Mouse (Mus musculus): ENCODE results near the gene Wrap53. TPM values are rescaled to one million over a fixed set of nuclear protein-coding genes. Genes with fewer than 3 reads are reported as not detected.
"Not testable (repeated sequence)": the region's sequence is repeated elsewhere in the genome, so short reads cannot be mapped to it uniquely, and the experiment has no call there.

Gene Wrap53
- total RNA-seq, 4 experiments from 2014 or later: 9.1 to 11.9 (median 11.0) TPM

DNA sequence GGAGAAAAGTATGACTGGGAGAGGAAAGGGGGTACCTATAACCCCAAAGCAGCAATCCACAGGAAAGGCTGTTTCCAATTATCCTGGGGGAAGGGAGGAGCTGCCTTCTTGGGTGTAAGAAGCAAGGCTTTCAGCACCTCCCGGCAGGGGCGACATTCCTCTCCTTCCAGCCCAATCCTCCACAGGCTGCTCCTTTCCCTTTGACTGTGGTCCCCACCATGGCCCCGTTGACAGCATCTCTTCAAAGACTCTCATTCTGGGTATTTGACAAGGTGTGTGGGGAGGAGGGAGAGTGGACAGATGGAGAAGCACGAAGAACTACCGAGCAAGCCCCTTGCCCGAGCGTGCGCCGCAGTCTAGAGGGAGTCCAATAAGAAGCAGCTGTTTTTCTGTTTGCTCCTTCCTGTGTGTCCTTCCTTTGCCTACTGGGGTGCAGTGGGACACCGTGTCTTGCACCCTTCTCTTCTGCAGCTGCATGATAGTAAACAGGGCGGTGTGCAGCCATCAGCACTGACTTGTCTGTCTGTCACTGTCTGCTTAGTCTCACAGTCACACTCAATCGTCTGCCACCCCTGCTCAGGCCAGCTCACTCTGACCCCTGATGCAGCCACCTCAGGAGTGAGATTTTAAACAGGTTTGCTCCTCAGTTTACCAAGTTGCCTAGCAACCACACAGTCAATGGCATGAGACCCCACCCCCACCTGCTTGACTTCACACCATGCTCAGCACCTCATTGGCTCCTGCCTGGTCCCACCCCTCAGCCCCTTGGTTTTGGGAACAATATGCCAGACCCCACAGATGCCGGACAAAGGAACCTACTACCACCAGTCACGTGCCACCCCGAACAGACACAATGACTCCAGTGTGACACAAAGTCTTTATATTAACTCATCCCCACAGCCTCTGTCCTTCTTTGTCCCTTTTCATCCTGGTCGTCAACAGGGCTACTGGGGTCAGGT lies 18.9 kb downstream of the Wrap53 start:
- DNase-seq: no peak

DNA sequence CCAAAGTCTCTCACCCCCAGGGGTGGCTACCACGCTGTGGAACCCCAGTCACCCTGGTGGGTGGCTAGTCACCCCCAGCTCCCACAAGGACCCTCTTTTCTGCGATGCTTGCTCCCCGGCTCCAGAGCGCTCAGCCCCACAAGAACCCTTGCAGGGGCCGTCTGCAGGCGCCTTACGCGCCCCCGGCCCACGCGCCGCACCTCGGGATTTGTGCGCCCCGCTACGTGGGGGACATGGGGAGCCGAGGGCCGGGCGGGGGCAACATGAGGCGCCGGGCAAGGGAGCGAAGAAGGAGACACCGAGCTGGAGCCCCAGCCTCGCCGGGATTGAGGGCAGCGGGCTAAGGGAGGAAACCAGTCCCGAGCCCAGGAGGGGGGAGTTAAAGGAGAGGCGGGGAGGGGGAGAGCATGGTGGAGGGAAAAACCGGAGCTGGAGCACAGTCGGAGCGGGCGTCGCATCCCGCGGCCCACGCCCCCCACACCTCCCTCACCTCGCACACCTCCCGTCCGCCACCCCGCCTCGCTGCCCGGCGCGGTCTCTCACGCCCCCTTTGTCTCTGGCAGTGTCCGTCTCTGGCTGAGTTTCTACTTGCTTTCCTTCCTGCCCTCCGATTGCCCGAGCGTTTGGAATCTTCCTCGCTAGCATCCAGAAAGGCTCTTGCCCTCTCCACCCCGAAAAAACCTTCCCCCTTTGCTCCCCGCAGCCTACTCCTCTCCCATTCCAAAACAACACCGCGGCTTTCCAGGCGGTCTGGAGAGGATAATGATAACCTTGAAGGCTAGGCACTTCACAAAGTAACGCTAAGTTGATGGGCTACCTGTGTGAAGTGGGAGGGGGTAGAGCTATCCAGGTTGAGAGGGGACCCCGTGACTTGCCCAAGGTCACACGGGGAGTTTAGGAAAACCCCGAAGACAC lies 19.9 kb downstream of the Wrap53 start, which contains the start of gene Efnb3:
TSS of gene Efnb3 (minus strand) at position 355 of the 915 bp plus-strand sequence.
- no peak for DNase-seq

DNA sequence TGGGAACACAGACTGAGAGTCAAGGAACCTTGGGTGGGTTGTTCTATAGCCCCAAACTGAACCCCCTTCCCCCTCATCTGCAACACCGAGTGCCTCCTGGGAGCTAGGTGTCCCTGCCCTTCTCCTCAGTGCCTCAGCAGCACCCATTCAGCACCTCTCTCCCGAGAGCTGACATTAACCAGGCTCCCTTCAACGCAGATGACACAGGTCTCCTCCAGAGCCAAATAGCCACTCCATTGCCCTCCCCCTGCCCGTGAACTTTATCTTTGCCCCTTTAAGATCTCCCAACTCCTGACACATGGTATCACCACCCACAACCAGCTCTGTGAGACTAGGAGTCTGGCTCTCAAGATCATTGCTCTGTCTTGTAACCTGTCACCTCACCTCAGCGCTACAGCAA lies 20.9 kb downstream of the Wrap53 start:
- DNase-seq: no peak

DNA sequence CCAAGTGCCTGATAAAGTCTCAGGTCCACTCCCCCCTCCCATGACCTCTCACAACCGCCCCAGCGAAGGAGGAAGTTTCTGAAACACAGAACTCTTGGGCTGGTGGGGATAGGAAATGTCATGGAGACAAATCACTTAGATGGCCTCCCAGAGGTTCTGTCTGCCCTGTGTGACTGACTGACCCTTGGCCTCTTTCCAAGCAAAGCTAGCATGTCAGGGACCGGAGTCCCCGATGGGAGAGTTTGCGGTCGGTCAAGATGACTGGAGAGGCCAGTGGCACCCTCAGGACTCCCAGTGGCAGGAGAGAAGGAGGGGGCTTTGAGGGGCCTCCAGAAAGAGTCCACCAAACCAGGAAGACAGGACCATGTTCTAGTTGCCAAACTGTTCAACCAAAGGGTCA lies 21.3 kb downstream of the Wrap53 start:
- DNase-seq: no peak

DNA sequence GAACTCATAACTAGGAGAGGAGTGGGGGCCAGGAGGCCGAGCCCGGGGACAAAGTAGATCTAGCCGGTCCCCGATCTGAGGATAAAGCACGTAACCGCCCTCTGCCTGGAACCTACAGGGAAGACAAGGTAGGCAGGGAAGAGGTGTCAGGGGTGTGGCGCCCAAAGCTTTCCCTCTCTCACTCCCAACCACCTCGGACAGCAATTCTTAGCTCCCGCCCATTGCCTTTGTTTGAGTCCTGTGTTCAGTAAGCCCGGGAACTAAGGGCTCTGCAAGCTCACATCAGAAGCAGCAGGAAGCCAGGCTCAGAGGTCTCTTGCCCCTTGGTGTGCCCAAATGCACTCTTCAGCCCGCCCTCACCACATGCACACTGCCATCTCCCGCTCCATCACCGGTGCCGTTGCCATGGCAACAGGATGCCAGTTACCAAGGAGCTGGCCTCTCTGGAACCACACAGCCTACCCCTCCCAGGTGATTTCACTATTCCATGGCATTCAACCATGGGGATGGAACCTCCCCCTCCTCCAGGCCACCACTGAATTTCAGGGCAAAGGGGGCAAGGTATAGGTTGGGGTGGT lies 22.6 kb downstream of the Wrap53 start:
- DNase-seq: no peak

DNA sequence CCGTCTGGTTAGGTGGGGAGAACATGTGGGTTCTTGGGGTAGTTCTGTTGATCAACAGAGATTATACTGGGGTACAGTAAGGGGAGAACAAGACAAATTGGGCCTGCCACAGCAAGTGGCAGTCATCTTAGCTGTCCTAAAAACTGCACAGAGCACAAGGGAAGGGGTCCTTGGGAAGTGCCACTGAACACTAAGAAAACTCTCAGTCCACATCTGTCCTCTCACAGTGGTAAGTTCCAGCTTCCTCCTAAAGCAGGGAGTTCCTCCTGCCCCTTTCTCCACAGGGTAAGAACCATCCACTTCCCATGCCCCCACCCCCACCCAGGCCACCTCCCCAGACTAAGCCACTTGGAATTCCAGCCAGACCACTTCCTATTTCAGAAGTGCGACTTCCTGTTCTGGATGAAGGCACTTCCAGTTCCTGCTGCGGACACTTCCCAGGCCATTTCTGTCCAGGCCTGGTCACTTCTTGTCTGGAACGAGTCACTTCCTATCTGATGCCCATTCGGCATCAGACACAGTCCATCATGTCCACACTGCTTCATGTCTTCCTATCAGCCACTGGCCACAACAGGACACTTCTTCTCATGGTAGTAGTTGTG lies 25.4 kb downstream of the Wrap53 start:
- no peak for DNase-seq

DNA sequence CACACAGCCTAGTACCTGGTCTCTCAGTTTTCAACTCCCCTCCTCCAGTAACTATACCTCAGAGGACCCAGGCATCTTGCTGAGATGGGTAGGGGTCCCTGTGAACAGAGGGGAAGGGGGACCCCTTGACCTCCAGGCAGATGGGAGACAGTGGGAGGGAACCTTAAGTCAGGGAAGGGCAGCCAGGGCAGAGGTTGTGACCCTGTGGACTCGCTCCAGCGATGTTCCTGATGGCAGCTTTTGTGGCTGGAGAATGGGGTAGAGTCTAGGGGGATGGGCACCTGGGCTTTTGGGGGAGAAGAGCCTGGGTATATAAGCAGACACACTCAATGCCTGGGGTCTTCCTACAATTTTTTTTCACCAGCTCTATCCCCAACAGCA lies 26.7 kb downstream of the Wrap53 start:
- DNase-seq: no peak

DNA sequence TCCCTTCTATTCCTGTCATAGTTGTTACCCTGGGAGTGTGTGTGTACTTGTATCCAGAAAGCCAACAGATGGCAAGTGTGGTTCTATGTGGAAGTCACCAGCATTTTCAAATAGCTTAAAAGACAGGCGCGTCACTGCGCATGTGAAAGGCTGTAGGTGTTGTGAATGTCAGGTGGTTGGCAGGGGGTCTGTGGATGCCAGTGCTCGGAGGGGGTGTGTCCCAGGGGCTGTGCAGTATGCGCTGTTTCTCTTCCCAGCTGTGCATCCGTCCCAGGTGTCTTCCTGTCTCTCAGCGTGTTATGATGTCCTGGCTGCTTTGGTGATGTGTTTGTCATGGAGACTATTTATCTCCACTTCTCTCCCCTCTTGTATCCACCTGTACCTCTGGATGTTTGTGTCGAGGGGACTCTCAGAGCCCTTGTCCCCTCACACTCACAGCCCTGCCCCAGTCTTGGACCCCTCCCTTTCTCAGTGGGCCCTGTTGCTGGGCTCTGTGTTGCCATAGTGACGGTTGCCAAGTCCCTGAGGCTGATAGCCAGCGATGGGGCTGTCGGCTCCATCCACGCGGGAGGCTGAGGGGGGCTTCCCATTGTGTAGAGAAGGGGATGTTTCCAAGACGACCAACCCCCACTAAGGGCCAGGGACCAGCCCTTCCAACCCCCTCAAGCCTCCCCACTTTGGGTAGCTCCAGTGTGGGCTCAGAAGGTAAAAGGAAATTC lies 27.3 kb downstream of the Wrap53 start:
- no peak for DNase-seq

DNA sequence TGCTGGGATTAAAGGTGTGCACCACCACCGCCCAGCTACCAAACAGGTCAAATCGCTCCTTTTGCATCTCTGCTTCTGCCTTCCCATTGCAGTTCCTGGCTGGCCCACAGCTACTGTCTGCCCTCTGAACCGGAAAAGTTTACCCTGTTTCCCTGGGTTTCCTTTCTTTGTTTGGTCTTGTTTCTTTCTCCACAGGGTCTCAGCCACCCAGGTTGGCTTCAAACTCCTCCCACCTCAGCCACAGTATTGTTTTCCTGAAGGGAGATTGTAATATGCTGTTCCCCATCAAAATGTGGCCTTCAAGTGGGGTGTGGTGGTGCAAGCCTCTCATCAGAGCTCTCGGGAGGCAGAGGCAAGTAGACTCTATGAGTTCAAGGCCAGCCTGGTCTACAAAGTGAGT lies 28.7 kb downstream of the Wrap53 start:
- DNase-seq: no peak

DNA sequence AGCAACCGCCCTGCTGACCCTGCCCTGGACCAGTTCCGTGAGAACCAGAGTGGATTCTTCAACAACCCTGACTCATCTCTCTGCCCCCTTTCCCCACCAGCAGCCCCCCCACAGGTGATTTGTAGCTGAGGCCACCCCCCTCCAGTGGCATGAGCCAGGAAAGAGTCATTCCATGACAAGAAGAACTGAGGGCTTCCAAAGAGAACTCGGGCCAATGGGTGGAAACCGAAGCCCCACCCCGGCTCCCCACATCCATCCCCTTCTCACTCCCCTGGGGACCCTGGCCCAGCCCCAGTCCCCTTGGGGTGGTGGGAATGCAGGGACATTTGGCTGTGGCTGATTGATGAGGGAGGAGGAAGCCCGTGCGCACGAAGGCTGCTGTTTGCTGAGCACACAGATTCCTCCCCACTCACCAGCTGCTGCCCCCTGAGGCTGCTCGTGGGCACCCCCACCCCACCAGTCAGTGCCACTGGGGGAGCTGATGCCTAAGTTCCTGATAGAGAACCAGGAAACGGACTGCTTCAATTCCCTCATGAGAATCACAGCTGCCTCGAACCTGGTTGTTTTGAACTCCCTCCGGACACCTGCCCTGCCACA lies 30.9 kb downstream of the Wrap53 start, which contains the start of gene Dnah2:
TSS of gene Dnah2 (minus strand) at position 51 of the 597 bp plus-strand sequence.
- no peak for DNase-seq

DNA sequence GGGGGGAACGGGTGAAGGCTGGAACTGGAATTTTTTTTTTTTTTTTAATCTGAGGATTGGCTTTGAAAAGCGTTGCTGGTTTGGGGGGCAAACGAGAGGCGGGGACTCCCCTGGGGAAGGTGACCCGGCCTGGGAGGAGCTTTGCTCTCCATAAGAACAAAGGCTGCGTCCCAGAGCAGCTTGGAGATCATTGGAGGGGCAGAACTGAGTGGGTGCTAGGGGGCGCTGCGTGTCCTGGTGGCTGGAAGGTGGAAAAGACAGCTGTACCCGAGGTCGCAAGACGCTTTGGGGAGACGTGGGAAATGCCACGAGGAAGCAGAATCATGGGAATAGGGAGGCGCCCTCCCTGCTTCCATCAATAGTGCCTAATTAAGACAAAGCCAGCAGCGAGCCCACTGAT lies 33.0 kb downstream of the Wrap53 start:
- DNase-seq: no peak

DNA sequence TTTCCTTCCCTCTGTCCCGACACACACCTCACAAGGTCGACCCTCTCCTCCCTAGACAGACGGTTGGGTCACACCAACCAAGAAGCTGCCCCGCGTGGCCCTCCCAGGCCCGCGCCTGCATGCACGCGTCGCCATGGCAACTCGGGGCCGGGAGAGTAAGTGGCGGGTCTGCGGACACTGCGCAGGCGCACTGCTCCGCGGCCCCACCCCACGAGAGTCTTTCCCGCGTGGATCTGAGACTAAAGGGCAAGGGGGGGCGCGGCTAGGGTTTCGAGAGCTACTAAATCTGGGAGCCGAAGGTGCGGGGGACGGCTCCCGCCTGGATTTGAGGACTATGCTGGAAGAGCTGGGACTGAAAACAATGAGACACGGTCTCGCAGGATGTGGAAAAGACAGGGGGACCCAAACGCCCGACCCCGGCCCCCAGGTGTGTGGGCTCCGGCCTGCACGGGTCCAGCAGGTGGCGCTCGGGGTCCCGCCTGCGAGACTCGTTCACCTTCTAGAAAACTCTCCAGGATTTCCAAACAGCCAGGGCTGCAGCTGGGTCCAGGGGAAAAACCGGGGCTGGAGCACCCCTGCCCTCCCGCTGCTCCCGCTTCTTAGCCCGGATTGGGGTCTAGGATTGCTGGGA lies 33.5 kb downstream of the Wrap53 start:
- DNase-seq: peak; percentile 53

DNA sequence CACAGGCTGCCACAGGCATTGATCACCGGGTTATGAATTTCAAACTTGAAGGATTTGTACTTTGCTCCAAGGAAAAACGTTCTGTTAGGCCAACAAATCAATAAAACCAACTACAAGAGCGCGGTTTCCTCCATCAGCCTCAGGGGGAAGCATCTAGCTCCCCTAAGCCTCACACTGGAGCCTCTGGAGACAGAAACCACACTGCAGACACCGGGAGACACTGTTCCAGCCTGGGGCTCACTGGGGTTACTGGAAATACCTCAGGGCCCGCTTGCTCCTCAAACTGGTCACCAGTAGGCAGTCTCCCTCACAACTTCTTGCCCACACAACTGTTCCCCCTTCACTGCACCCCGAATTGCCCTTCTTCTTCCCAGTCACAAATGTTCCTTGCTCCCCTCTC lies 34.1 kb downstream of the Wrap53 start:
- no peak for DNase-seq

DNA sequence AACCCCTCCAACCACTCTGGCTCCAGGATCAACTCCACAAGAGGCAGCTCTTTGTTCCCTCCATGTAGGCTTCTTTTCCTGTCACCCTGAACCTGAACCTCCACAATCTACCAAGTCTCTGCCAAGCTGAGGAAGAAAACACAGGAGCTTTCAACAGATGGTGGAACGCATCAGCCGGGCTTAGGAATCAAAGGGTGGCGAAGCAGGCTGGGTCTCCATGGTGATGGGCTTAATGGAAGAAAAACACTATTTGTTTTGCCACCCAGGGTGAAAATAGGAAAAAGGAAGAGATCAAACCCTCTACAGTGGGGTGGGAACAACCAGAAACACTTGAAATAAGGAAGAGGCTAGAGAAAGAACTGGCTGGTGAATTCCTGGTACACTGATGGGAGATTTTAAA lies 36.5 kb downstream of the Wrap53 start:
- DNase-seq: no peak

DNA sequence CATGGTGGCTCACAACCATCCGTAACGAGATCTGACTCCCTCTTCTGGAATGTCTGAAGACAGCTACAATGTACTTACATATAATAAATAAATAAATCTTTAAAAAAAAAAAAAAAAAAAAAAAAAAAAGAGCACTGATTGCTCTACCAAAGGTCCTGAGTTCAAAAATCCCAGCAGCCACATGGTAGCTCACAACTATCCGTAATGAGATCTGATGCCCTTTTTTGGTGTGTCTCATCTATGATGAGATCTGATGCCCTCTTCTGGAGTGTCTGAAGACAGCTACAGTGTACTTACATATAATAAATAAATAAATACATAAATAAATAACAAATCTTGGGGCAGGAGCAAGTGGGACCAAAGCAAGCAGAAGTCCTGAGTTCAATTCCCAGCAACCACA lies 38.3 kb downstream of the Wrap53 start:
- not testable (repeated sequence) for DNase-seq

DNA sequence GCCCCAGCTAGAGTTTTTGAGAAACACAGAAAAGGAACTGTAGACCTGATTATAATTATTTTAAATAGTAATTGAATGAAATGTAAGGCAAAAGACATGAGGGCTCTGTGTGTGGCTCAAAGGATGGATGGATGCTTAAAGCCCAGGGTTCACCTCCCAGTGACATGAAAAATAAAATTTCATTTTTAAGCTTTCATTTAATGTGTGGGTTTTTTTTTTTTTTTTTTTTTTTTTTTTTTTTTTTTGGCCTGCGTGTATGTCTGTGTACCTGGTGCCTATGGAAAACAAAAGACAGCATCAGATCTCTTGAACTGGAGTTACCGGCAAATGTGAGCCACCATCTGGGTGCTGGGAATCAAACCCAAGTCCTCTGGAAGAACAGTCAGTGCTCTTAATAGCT lies 39.4 kb downstream of the Wrap53 start:
- no peak for DNase-seq

DNA sequence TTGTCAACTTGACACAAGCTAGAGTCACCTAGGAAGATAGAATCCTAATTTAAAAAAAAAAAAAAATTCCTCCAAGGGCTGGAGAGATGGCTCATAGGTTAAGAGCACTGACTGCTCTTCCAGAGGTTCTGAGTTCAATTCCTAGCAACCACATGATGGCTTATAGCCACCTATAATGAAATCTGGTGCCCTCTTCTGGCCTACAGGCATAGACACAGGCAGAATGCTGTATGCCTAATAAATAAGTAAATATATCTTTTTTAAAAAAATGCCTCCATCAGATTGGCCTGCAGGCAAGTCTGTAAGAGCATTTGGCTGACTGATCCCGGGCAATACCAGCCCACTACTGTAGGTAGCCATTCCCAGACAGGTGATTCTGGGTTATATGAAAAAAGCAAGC lies 45.1 kb downstream of the Wrap53 start:
- DNase-seq: no peak

DNA sequence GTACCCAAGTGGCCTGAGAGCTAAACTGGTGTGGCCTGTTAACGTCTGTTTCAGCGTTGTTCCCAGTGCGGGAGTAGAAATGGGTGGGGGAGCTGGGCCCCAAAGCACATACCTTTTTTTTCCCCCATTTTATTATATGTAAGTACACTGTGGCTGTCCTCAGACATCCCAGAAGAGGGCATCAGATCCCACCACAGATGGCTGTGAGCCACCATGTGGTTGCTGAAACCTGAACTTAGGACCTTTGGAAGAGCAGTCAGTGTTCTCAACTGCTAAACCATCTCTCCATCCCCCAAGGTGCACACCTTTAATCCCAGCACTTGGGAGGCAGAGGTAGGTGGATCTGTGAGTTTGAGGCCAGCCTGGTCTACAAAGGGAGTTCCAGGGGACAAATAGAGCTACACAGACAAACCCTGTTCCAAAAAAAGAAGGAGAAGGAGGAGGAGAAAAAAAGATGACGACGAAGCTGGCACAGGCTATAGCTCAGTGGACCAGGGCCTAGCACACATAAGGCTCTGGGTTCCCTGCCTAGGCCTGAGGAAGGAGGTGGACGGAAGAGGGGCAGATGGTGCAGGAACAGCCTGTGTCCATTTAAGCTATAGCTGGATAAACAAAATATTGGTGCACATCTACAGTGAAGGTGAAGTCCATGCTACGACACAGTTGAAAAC lies 47.4 kb downstream of the Wrap53 start:
- no peak for DNase-seq

DNA sequence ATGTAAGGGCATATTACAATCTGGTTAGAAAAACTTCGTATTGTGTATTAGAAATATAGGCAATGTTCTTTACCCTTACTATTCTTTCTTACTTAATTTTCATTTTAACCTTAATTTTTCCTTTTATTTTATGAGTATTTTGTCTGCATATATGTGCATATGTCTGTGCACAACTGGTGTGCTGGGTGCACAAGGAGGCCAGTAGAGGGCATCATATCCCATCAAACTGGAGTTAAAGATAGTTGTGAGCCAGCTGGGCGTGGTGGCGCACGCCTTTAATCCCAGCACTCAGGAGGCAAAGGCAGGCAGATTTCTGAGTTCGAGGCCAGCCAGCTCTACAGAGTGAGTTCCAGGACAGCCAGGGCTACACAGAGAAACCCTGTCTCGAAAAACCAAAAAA lies 49.3 kb downstream of the Wrap53 start:
- not testable (repeated sequence) for DNase-seq

DNA sequence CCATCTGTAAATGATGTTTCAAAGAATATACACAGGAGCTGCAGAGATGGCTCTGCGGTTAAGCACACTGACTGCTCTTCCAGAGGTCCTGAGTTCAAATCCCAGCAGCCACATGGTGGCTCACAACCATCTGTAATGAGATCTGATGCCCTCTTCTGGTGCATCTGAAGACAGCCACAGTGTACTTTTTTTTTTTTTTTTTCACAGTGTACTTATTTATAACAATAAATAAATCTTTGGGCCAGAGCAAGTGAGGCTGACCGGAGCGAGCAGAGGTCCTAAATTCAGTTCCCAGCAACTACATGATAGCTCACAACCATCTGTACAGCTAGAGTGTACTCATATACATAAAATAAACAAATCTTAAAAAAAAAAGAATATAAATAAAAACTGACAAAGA lies 49.8 kb downstream of the Wrap53 start:
- DNase-seq: not testable (repeated sequence)
